Mouse (Mus musculus) C2C12 (cell line): Measurements from ENCODE around the gene Myf6. TPM values are rescaled to one million over a fixed set of nuclear protein-coding genes. Genes with fewer than 3 reads are reported as not detected.

ENCODE experiments used
- H3K27me3 ChIP-seq: one replicate; pipeline ENCODE4 v1.6.1; 2011; ENCODE audit not compliant: control insufficient read depth, insufficient read depth, insufficient read length
- H3K36me3 ChIP-seq: one replicate; pipeline ENCODE4 v1.6.1; 2011; ENCODE audit not compliant: control insufficient read depth, insufficient read depth
- H3K4me3 ChIP-seq: one replicate; pipeline ENCODE4 v1.5.1; 2011; ENCODE audit warnings: mild to moderate bottlenecking, control low read depth; ENCODE audit not compliant: poor library complexity, insufficient read depth, severe bottlenecking
- H3K79me2 ChIP-seq: one replicate; pipeline ENCODE4 v1.6.1; 2011; ENCODE audit not compliant: control insufficient read depth, insufficient read depth
- H3K79me3 ChIP-seq: one replicate; pipeline ENCODE4 v1.6.1; 2011; ENCODE audit warnings: low read depth, control low read depth
- H3ac ChIP-seq: one replicate; pipeline ENCODE3; 2011; ENCODE audit warnings: low read depth; ENCODE audit not compliant: control insufficient read depth, insufficient read length
- CEBPB ChIP-seq: IDR thresholded peaks from one replicate; pipeline ENCODE4 v1.6.1; 2011; ENCODE audit warnings: low read depth, mild to moderate bottlenecking, control low read depth, moderate library complexity
- CTCF ChIP-seq: IDR thresholded peaks from one replicate; pipeline ENCODE4 v1.5.1; 2011; ENCODE audit not compliant: control insufficient read depth, insufficient read depth, insufficient read length
- FOSL1 ChIP-seq: IDR thresholded peaks from one replicate; pipeline ENCODE4 v1.8.0; 2011; ENCODE audit warnings: mild to moderate bottlenecking, low read length; ENCODE audit not compliant: poor library complexity, insufficient read depth, severe bottlenecking
- MAX ChIP-seq: IDR thresholded peaks from one replicate; pipeline ENCODE4 v1.6.1; 2011; ENCODE audit warnings: mild to moderate bottlenecking, control low read depth
- MYOD1 ChIP-seq: IDR thresholded peaks from one replicate; pipeline ENCODE4 v1.6.1; 2011; ENCODE audit warnings: low read depth; ENCODE audit not compliant: control insufficient read depth, insufficient read length
- MYOG ChIP-seq: IDR thresholded peaks from one replicate; pipeline ENCODE4 v1.6.1; 2011; ENCODE audit not compliant: control insufficient read depth, insufficient read length; ENCODE audit errors: extremely low read depth
- USF1 ChIP-seq: IDR thresholded peaks from one replicate; pipeline ENCODE4 v1.6.1; 2011; ENCODE audit warnings: low read depth, mild to moderate bottlenecking, control low read depth, moderate library complexity
- polyA plus RNA-seq: library from polyadenylated mRNA; unstranded; fragments of >200 nt; fragmentation: generic; extraction: Trizol; gene quantifications from one replicate; pipeline ENCODE4 v1.2.1, GENCODE M21; 2012; ENCODE audit warnings: missing spikeins

Myf6 gene
- polyA plus RNA-seq, 1 experiment, result 0.14 TPM

DNA sequence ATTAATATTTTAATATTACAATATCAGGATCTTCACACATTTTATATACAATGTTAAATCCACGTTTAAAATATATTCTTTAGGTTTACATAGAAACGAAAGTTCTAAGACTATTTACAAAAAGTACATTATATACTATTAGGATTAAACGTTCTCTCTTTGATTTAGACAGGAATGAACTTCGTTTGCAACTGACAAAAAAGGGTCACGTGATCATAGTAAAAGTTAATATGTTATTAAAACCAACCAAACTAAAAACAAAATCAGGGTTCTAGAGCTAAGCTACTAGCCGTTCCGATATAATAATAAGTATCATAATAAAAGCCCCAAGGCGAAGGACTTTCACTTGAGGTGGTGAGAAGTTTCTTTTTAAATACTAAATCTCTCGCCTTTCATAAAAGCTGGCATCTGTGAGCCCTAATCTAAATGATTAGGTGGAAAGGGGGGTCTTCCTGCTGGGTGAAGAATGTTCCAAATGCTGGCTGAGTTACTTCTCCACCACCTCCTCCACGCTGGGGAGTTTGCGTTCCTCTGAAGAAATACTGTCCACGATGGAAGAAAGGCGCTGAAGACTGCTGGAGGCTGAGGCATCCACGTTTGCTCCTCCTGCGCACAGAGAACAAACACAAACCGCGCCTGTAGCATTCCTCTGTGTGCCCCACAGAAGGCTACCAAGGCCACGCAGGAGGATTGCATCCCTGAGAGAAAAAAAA, 1.5 kb downstream of the Myf6 start:
- H3K27me3 ChIP-seq, result no peaks in the 10 kb centered on the region
- TF ChIP-seq USF1 (peak; percentile 89), MAX (no peak), CTCF (no peak)
- H3K36me3 ChIP-seq, result no peaks in the 10 kb centered on the region
- peaks cover 12% of the 10 kb centered on the region for H3K79me2 ChIP-seq
- no peak overlapping the region for H3K4me3 ChIP-seq
- peaks cover 4% of the 10 kb centered on the region for H3K79me3 ChIP-seq
- peak overlapping the region; percentile 46 for H3ac ChIP-seq

DNA sequence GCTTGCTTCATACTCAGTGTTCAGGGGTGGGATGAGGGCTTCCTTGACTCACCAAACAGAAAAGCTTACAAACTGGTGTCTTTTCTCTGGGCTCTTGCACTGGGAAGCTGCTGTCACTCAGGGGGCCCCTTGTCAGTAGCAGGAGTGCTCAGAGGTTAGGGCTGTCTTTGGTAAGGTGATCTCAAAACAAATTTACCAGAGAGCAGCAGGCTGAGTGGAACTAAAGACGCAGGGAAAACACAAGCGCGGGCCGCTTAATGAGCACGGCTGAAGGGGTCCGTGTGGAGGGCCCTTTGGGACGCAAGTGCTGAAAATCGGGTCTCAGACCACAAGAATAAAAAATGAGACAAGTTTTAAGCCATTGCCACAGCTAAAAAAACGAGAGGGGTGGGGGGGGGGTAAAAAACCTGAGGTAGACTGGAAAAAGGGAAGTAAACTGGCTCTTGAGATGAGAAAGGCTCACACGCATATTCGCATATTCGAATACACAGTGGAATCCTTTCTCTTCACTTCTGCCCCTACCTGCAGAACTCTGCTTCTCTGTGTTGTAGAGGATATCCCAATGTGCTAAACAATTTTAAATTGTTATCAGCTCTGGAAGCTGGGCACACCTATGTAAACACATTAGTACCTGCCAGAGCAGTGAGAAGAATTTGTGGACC, 5.8 kb downstream of the Myf6 start:
- Histone ChIP-seq H3K79me2 (peaks cover 54% of the 10 kb centered on the region), H3ac (peak overlapping the region; percentile 57), H3K4me3 (no peak overlapping the region), H3K36me3 (no peaks in the 10 kb centered on the region), H3K27me3 (no peaks in the 10 kb centered on the region), H3K79me3 (peaks cover 17% of the 10 kb centered on the region)
- TF ChIP-seq FOSL1 (no peak), MYOD1 (no peak), USF1 (no peak), CEBPB (no peak), MYOG (no peak), CTCF (no peak), MAX (no peak)

DNA sequence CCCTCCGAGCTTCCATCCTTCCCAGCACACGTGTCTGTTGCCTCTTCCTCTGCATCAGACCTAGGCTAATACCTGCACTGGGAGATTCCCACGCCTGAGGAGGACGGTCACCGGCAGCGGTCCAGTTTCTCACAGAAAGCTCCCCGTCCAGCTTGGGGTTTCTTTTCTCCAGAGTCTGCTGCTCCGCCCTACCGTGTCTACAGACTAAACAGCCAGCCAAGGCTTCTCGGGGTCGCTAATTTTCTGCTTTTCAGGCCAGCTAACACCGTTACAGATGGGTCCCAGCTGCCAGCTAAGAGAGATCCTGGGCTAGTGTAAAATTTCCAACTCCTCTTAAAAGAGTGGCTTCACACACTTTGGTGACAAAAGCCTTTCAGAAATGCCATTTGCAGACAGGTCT, 7.8 kb downstream of the Myf6 start:
- Histone ChIP-seq H3ac (peak overlapping the region; percentile 81), H3K36me3 (peaks cover 3% of the 10 kb centered on the region), H3K79me2 (peaks cover 56% of the 10 kb centered on the region), H3K79me3 (peaks cover 18% of the 10 kb centered on the region), H3K4me3 (peak overlapping the region; percentile 43), H3K27me3 (no peaks in the 10 kb centered on the region)
- TF ChIP-seq MYOG, result no peak
- TF ChIP-seq CEBPB, result no peak
- TF ChIP-seq FOSL1, result no peak
- TF ChIP-seq USF1, result no peak
- TF ChIP-seq MAX, result no peak
- no peak for TF ChIP-seq CTCF
- TF ChIP-seq MYOD1, result no peak

DNA sequence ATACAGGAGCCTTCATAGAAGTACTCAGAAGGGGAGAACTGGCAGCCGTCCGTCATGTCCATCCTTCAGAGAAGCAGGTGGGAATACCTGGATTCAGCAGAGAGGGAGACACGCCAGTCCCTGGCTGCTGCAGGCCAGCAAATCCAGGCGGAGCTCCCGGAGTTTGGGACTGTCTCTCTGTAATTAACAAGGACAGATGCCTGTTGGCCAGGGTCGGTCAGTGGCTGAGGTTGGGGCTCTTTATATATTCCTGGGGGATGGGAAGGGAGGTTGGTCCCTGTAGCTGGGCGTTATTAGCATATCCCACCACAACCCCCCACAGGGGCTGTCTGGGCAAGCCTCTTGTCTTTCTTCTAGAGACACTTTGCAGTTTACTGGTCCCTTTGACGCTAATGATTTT, 8.7 kb downstream of the Myf6 start, which contains the start of gene Myf5:
Gene Myf5 (minus strand): TSS at position 265 of the 400 bp plus-strand sequence.
- H3K79me3 ChIP-seq, result peaks cover 18% of the 10 kb centered on the region
- peaks cover 3% of the 10 kb centered on the region for H3K36me3 ChIP-seq
- H3K27me3 ChIP-seq, result no peaks in the 10 kb centered on the region
- H3K4me3 ChIP-seq, result peak within 1 kb of the TSS; percentile 43
- TF ChIP-seq CTCF (no peak), MYOG (no peak), MYOD1 (no peak), CEBPB (no peak), USF1 (no peak), FOSL1 (no peak), MAX (no peak)
- peaks cover 56% of the 10 kb centered on the region for H3K79me2 ChIP-seq
- H3ac ChIP-seq, result peak within 1 kb of the TSS; percentile 81

DNA sequence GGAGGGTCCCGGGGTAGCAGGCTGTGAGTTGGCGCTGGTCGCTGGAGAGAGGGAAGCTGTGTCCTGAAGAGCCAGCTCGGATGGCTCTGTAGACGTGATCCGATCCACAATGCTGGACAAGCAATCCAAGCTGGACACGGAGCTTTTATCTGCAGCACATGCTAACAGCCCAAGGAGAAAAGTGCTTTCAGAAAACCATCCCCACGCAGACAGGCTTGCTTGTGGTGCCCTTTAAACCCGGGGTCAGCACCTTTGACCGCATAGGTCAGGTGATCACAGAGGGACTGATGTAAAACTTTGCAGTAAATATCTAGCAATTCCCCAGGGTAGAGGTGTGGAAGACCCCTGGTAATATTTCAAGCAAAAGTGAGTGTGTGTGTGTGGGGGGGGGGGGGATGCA, 10.5 kb downstream of the Myf6 start:
- TF ChIP-seq USF1 (peak; percentile 24), MYOG (no peak), MYOD1 (no peak), CEBPB (no peak), FOSL1 (no peak)
- Histone ChIP-seq H3K79me3 (peaks cover 14% of the 10 kb centered on the region), H3ac (peak overlapping the region; percentile 76), H3K36me3 (peaks cover 3% of the 10 kb centered on the region), H3K4me3 (peak overlapping the region; percentile 43), H3K27me3 (no peaks in the 10 kb centered on the region), H3K79me2 (peaks cover 53% of the 10 kb centered on the region)

DNA sequence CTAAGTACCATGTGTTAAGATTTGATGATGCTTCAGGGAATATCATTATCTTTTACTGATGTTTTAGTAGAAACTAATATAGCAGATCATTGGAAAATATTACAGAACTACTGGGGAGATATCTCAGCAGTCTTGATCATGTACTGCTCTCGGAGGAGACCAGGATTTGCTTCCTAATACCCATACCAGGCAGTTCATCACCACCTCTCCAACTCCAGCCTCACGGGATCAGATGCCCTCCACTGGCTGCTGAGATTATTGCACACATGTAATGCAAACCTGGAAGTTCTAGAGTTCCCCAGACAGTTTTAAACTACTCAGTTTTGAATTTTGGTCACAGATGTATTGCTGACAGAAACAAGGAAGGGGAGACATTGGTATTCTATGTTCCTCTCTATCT, 21.0 kb downstream of the Myf6 start:
- H3K79me3 ChIP-seq, result no peaks in the 10 kb centered on the region
- TF ChIP-seq CEBPB (no peak), CTCF (no peak), MAX (no peak), USF1 (no peak), MYOD1 (no peak), MYOG (no peak)
- H3K27me3 ChIP-seq, result no peaks in the 10 kb centered on the region
- H3K79me2 ChIP-seq, result no peaks in the 10 kb centered on the region
- H3K4me3 ChIP-seq, result no peak overlapping the region
- H3K36me3 ChIP-seq, result no peaks in the 10 kb centered on the region
- no peak overlapping the region for H3ac ChIP-seq
